Mouse (Mus musculus) kidney, postnatal 4 days (tissue): ENCODE data around the gene Cd80.
A peak's percentile ranks its signal among the peaks of the same experiment; 100 is the strongest.

Experiments
- DNase-seq, 2 experiments: peaks; one replicate each; pipeline ENCODE4 v3.0.0; 2021; ENCODE audit warnings: mixed read lengths in 2 of 2

The Cd80 gene

GRCm38 (mm10) chr16:38536544-38537146 is 81.3 kb downstream of the Cd80 start:
- DNase-seq = peak; percentile 85

GRCm38 (mm10) chr16:38538716-38539380 is 83.5 kb downstream of the Cd80 start:
- DNase-seq = no peak
